Mouse (Mus musculus) olfactory bulb, adult 2 months (tissue): ENCODE data around the gene Eps8.

Source experiments
- CTCF ChIP-seq: fragments of 200-500 bp; IDR thresholded peaks from 2 replicates; pipeline ENCODE4 v1.5.1; 2012; ENCODE audit warnings: low read depth, mild to moderate bottlenecking, low read length, moderate library complexity; ENCODE audit not compliant: insufficient read depth
- POLR2A ChIP-seq: fragments of 200-500 bp; IDR thresholded peaks from 2 replicates; pipeline ENCODE4 v1.6.1; 2012; ENCODE audit warnings: mild to moderate bottlenecking, low read depth, low read length, moderate library complexity; ENCODE audit not compliant: insufficient read depth

GRCm38 (mm10) chr6:137550181-137550580 is 104.5 kb downstream of the Eps8 start:
- TF ChIP-seq POLR2A: no peak
- TF ChIP-seq CTCF: no peak
